Mouse (Mus musculus) bone marrow macrophage, adult 2 months (primary cell): ENCODE measurements at regions not wholly inside any gene's neighbourhood (a gene's known extent, or its start where the extent isn't known, plus 50 kb on each side); places are given as distances from the start of the nearest gene placed in this dataset.

Experiments used
- CTCF ChIP-seq: IDR thresholded peaks from 2 replicates; pipeline ENCODE4 v1.5.1; 2012; ENCODE audit warnings: low read depth, mild to moderate bottlenecking, low read length, moderate library complexity
- POLR2A ChIP-seq: IDR thresholded peaks from 2 replicates; pipeline ENCODE4 v1.6.1; 2012; ENCODE audit warnings: mild to moderate bottlenecking, low read depth, low read length, borderline replicate concordance

DNA sequence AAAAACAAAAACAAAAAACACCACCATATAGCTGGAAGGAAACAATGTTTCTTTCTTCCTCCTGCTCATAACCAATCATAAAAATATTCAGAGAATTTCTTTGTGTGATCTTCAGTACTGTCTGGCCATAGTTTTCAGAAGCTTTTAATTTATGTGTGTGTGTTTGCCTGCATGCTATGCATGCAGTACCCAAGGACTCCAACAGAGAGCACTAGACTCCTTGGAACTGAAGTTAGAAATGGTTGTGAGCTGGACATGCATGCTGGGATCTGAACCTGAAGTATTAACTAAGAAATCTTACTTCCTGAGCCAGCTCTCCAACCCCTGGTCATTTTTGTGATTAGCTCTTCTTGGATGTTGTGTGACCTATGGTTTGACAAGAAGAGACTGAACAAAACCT, 664.7 kb upstream of the 4930452B06Rik start:
- TF ChIP-seq CTCF: no peak
- no peak for TF ChIP-seq POLR2A
